Mouse (Mus musculus): ENCODE results near the gene Hsf2bp. TPM values are rescaled to one million over a fixed set of nuclear protein-coding genes. Genes with fewer than 3 reads are reported as not detected.
"Not testable (repeated sequence)": the region's sequence is repeated elsewhere in the genome, so short reads cannot be mapped to it uniquely, and the experiment has no call there.

Hsf2bp gene
- total RNA-seq (2015; ENCODE audit: low replicate concordance), result not detected in 2 replicates
- not detected in 2 replicates for total RNA-seq (2017; ENCODE audit: low replicate concordance)

- 0 out of 2 replicates have a peak, but pooled peaks have one; percentile 22 for ATAC-seq (replicated peaks; ENCODE audit: low FRiP score, poor library complexity, severe bottlenecking)
Observed at GRCm38 (mm10) chr17:32035609-32036508, at the start of gene Hsf2bp, which contains the start of gene Rrp1b. Gene Hsf2bp, minus strand, starts transcription at chr17:32036349. Gene Rrp1b, plus strand, starts transcription at chr17:32036100.

DNA sequence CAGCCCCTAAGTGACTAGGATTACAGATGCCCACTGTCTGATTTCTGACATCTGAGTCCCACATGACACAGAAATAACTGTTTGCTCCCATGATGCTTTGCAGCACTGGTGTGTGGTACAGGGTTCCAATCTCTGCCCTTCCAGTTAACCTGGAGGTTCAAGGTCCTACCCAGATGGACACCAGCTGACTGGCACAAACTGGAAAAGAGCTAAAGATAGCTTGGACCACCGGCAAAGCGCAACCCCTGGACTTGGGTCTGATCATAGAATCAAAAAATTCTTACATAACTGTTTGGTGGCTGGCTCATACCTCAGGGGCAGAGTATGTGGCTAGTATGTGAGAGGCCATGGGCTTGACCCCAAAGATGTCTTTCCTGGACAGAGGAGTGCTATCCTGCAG is 47.2 kb upstream of the Hsf2bp start:
- no peak for ATAC-seq (replicated peaks; ENCODE audit: low FRiP score, poor library complexity, severe bottlenecking)

DNA sequence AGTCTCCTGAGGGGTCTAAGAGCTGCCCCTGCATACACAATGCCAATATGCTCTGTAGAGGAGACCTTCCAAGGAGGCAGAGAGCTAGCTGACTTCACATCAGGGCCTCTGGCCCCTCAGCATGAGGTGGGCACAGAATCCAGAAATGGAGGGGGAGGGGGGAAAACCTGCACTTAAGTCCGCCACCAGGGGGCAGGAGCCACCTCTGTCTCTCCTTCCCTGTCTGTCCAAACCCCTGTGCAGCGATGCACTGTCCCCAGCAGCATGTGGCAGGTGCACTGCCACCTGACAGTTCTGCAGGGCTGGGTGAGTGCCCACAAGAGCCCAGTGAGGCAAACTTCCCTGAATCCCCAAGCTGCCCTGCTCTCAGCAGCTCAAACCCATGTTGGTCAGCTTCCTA is 39.0 kb upstream of the Hsf2bp start:
- no peak for ATAC-seq (replicated peaks; ENCODE audit: low FRiP score, poor library complexity, severe bottlenecking)

- no peak for ATAC-seq (replicated peaks; ENCODE audit: low FRiP score, poor library complexity, severe bottlenecking)
Observed at GRCm38 (mm10) chr17:32074658-32075057, 38.5 kb upstream of the Hsf2bp start.

DNA sequence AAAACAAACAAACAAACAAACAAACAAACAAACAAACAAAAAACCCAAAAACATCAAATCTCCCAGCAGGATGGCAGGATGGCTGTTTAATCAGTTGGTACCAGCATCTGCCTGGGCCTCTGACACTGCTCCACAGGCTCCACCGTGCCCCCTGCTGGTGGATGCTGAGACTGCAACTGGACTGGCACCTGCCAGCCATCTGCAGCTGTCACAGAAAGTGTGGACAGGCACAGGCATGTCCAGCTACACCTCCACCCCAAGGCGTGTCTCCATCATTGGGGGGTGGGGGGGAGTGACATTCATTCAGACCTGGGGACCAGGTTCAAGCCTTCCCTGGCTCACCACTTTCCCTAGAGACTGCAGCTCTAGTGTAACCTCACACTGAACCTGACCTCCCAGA is 37.2 kb upstream of the Hsf2bp start:
- ATAC-seq (replicated peaks; ENCODE audit: low FRiP score, poor library complexity, severe bottlenecking), result peak; percentile 71

DNA sequence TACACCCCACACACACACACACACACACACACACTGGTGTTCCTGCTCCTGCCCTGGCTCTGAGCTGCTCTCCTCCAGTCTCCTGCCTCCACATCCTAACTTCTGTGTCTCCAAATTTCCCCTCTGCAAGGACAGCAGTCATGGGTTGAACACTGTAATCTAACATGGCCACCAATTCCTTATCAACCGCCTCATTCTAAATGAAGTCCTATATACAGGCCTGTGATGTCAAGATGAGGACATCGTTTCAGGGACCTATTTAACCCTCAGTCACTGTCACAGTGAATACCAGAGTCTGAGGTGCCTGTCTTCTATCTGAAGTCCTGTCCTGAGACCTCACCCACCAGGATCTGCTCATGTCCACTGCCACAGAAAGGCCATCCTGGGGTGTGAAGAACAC is 32.7 kb upstream of the Hsf2bp start:
- ATAC-seq (replicated peaks; ENCODE audit: low FRiP score, poor library complexity, severe bottlenecking), result no peak

- ATAC-seq (replicated peaks; ENCODE audit: low FRiP score, poor library complexity, severe bottlenecking), result no peak
Observed at GRCm38 (mm10) chr17:32068381-32068780, 32.2 kb upstream of the Hsf2bp start.

DNA sequence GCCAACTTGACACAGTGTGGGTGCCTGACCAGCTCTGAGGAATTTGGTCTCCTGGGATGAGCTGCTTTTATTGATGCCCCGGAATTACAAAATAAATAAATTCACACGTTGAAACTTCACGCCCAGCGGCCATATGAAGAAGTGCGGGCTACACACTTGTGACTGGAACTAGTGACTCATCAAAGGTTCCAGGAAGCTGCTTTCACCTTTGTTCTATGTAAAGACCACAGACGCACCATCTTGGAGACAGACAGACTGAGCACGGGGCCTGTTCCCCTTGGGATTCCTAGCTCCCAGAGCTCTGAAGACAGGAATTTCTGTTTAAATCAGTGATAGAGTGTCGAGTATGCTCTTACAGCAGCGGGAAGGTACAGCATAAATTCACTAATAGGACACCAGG is 31.4 kb upstream of the Hsf2bp start:
- no peak for ATAC-seq (replicated peaks; ENCODE audit: low FRiP score, poor library complexity, severe bottlenecking)

DNA sequence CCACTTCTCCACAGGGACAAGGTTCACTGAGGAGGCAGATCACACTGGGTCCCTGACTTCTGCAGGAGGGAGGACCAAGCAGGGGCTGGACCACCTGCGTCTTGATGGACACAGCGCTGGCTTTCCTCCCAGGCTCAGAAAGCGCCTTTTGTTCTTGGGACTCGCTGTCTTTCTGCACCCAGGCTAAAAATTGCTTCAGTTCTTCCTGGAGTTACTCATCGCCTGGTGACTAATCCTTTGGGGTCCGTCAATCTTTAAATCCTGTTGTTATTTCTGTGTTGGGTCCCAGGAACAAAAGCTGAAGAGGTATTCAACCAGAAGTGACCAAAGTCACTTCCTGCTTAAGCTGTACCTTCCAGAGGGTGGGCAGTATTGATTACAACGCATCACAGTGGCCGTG is 28.6 kb upstream of the Hsf2bp start:
- not testable (repeated sequence) for ATAC-seq (replicated peaks; ENCODE audit: low FRiP score, poor library complexity, severe bottlenecking)

DNA sequence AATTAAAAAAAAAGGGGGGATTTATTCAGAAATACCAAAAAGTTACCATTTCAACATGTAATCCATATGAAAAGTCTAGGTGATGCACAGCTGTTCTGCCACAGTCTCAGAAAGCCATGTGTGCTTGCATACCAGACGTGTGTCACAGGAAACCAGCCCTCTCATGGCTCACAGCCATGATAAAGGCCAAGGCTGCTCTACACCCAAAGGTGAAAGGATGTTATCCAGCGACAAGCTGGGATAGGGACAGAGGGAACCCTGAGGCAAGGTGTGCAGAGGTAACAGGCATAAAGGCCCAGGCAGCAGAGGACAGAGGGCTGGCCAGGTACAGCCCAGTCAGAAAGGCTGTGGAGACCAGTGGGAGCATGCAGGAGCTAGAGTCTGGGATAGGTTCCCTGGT is 27.5 kb upstream of the Hsf2bp start:
- no peak for ATAC-seq (replicated peaks; ENCODE audit: low FRiP score, poor library complexity, severe bottlenecking)

DNA sequence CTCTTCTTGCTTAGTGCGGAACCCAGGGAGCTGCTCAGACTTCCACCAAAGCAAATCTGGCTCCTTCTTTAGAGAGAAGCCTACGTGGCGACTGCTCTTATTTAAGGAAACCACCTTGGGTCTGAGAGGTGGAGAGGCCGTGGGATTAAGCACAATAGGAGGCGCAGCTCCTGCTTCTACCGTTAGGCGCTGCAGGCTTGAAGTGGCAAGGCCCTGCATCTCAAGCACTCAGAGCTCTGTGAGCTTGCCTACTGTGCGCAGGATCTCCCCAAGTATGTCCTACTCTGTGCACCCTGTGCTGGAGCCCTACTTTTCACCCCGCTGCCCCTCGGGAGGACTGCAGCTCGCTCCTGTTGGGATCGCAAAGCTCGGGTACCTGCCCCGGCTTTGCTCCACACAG is 25.1 kb upstream of the Hsf2bp start:
- no peak for ATAC-seq (replicated peaks; ENCODE audit: low FRiP score, poor library complexity, severe bottlenecking)

- ATAC-seq (replicated peaks; ENCODE audit: low FRiP score, poor library complexity, severe bottlenecking), result no peak
Observed at GRCm38 (mm10) chr17:32059084-32059483, 22.9 kb upstream of the Hsf2bp start.

GRCm38 (mm10) chr17:32057843-32058242 is 21.7 kb upstream of the Hsf2bp start:
- no peak for ATAC-seq (replicated peaks; ENCODE audit: low FRiP score, poor library complexity, severe bottlenecking)

DNA sequence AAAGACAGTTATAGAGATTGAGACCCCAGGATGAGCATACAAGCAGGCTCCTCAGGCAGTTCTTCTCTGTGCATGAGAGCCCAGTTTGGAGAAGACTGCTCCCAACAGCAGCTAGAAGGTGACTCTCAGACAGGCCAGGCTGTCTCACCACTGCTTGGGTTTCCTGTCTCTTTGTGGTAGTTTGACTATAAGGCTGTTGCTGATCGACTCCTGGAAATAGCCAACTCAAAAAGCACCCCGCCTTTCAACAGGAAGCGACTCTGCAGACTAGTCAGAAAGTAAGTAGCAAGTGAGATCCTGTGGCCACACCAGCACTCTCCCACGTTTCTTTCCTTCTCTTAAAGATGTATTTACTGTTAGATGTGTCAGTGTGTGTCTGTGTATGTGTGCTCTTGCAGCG is 17.5 kb upstream of the Hsf2bp start:
- ATAC-seq (replicated peaks; ENCODE audit: low FRiP score, poor library complexity, severe bottlenecking), result no peak

- no peak for ATAC-seq (replicated peaks; ENCODE audit: low FRiP score, poor library complexity, severe bottlenecking)
Observed at GRCm38 (mm10) chr17:32052237-32053080, 16.3 kb upstream of the Hsf2bp start.

DNA sequence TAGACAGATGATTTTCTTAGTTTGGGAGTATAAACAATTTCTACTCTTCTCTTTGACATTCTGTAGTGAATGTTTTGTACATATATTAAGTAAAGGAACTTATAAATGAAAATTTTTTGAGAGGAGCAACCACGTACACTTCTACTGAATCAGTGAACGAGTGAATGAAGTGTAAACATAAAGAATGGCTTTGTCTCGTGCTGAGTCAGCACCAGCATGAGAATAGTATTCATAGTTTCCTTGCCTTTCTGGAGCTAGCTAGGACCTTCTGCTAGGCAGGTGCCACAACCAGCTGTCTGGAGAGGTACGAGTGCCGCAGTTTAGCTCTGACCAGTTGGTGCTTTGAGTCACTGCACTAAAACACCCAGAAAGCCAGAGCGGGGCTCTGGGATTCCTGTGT is 14.5 kb upstream of the Hsf2bp start:
- no peak for ATAC-seq (replicated peaks; ENCODE audit: low FRiP score, poor library complexity, severe bottlenecking)

GRCm38 (mm10) chr17:32049914-32050313 is 13.8 kb upstream of the Hsf2bp start:
- ATAC-seq (replicated peaks; ENCODE audit: low FRiP score, poor library complexity, severe bottlenecking), result no peak

DNA sequence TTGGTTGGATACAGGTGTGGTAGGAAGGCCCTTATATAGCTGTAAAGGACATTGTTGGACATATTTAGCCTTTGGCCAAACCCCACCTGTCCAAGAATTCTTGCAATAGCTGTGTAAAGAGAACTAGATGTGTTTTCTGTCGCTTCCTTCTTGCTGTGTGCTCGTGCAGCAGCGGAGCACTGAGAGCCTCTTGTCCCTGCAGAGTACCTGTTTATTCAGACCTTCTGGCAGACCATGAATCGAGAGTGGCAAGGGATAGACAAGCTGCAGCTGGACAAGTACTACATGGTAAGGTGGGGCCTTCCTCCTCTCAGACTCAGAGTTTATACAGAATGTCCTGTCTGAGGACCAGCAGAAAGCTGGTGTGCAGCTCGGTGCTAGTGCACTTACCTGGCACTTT is 12.2 kb upstream of the Hsf2bp start:
- ATAC-seq (replicated peaks; ENCODE audit: low FRiP score, poor library complexity, severe bottlenecking), result no peak

GRCm38 (mm10) chr17:32046541-32046940 is 10.4 kb upstream of the Hsf2bp start:
- no peak for ATAC-seq (replicated peaks; ENCODE audit: low FRiP score, poor library complexity, severe bottlenecking)

DNA sequence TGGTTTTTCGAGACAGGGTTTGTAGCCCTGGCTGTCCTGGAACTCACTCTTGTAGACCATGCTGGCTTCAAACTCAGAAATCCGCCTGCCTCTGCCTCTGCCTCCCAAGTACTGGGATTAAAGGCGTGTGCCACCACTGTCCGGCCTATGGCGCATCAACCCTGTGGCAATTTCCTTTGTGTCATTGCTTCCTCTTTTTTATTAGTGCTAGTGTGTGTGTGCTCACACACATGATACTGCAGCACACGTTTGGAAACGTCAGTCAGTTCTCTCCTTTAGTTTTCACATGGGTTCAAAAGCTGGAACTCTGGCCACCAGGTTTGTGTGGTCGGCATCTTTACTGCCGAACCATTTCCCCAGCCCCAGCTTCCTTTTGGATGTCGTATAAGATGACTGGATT is 4.1 kb upstream of the Hsf2bp start:
- no peak for ATAC-seq (replicated peaks; ENCODE audit: low FRiP score, poor library complexity, severe bottlenecking)
